Mouse (Mus musculus) neural tube, embryonic 15.5 days (tissue): Measurements from ENCODE around the gene Thg1l. TPM values are rescaled to one million over a fixed set of nuclear protein-coding genes. Genes with fewer than 3 reads are reported as not detected.

Experiments
- ATAC-seq: fragments of 200-750 bp; cut with Nextera tagmentation; 2 replicates; pipeline ENCODE4 v1.8.0; 2017; ENCODE audit warnings: mild to moderate bottlenecking, moderate TSS enrichment, moderate library complexity; ENCODE audit not compliant: low FRiP score
- H3K27ac ChIP-seq: fragments of 300-500 bp; sonication (generic); replicated peaks from 2 replicates; pipeline ENCODE4 v1.5.1; 2015; ENCODE audit warnings: mild to moderate bottlenecking, inconsistent platforms
- H3K27me3 ChIP-seq: fragments of 300-500 bp; sonication (generic); replicated peaks from 2 replicates; pipeline ENCODE4 v1.6.1; 2015; ENCODE audit warnings: inconsistent platforms
- H3K36me3 ChIP-seq: fragments of 300-500 bp; sonication (generic); 2 replicates; pipeline ENCODE4 v1.6.1; 2015; ENCODE audit warnings: inconsistent platforms
- H3K4me1 ChIP-seq: fragments of 300-500 bp; sonication (generic); 2 replicates; pipeline ENCODE4 v1.6.1; 2015; ENCODE audit warnings: inconsistent platforms
- H3K4me2 ChIP-seq: fragments of 300-500 bp; sonication (generic); 2 replicates; pipeline ENCODE4 v1.6.1; 2015; ENCODE audit warnings: inconsistent platforms, mild to moderate bottlenecking, moderate library complexity
- H3K4me3 ChIP-seq: fragments of 300-500 bp; sonication (generic); replicated peaks from 2 replicates; pipeline ENCODE4 v1.5.1; 2015; ENCODE audit warnings: mild to moderate bottlenecking, inconsistent platforms
- H3K9ac ChIP-seq: fragments of 300-500 bp; sonication (generic); replicated peaks from 2 replicates; pipeline ENCODE4 v1.6.1; 2015; ENCODE audit warnings: mild to moderate bottlenecking, inconsistent platforms
- H3K9me3 ChIP-seq: fragments of 300-500 bp; sonication (generic); replicated peaks from 2 replicates; pipeline ENCODE4 v1.6.1; 2016; ENCODE audit warnings: inconsistent platforms
- WGBS: fragments of 180-500 bp; shearing (Covaris S2); methylation state at CpG from one replicate; pipeline ENCODE4 v1.1.7; 2015; ENCODE audit warnings: mixed read lengths; 5-methylcytosine and 5-hydroxymethylcytosine counted together
- polyA plus RNA-seq: library from polyadenylated mRNA; unstranded; fragments of >200 nt; fragmentation: Nextera tagmentation; extraction: Ambion mirVana; gene quantifications from 2 replicates; pipeline ENCODE4 v1.2.1, GENCODE M21; 2015

The Thg1l gene
- polyA plus RNA-seq, 1 experiment from 2014 or later: 9.4 TPM

DNA sequence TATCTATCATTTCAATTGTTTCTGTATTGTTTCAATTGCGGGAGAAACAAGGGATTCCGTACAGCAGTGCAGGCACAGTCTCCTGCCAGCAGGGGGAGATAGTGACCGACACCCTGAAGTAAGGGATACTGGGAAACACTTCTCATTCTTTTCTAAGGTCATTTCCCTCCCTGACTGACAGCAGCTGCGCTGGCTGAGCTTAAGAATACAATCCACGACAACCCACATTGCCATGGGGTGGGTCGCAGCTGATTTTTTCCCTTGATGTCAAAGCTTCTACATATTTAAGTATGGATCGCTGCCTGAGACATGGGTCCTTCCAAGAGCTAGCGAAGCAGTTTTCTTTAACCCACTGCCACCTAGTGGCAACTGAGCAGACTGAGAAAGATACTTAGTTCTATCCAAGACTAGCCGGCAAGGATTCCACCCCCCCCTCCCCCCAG, 28.6 kb downstream of the Thg1l start:
- ATAC-seq: peak; percentile 86
- peak overlapping the region; percentile 70 for H3K27ac ChIP-seq
- H3K9ac ChIP-seq: peak overlapping the region; percentile 48; the same call in 1 of the 2 replicates
- under 1% methylated on average over 9 of the region's 9 CpGs for WGBS
- peak overlapping the region; percentile 63 for H3K4me2 ChIP-seq
- peak overlapping the region; percentile 40 for H3K4me3 ChIP-seq
- peaks cover 15% of the 10 kb centered on the region for H3K36me3 ChIP-seq
- H3K4me1 ChIP-seq: peaks cover 4% of the 10 kb centered on the region
- H3K9me3 ChIP-seq: no peaks in the 10 kb centered on the region
- H3K27me3 ChIP-seq: no peaks in the 10 kb centered on the region

DNA sequence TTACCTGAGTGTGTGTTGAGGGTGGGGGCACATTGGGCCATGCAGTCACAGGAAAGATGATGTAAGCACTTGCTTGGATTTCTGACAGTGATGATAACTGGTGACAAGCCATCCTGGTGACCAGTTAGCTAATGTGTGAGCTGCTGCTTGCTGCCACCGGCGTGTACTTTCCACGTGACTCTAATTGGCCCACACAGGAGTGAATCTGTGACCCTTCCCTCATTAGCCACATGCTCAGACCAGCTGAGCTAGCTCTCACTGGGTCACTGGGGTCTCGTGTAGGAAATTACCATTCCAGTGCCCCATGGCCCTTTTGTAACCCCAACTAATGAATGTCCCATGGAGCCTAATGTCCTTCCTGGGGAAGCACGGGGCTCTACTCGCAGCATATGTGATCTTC, 29.9 kb downstream of the Thg1l start:
- Histone ChIP-seq H3K4me2 (no peak overlapping the region), H3K4me1 (peaks cover 13% of the 10 kb centered on the region), H3K27me3 (no peaks in the 10 kb centered on the region), H3K9me3 (no peaks in the 10 kb centered on the region), H3K4me3 (no peak overlapping the region), H3K36me3 (peaks cover 15% of the 10 kb centered on the region), H3K9ac (no peak overlapping the region), H3K27ac (no peak overlapping the region)
- 0 out of 2 replicates have a peak, but pooled peaks have one; percentile 25 for ATAC-seq
- 29% methylated on average over 6 of the region's 6 CpGs for WGBS

DNA sequence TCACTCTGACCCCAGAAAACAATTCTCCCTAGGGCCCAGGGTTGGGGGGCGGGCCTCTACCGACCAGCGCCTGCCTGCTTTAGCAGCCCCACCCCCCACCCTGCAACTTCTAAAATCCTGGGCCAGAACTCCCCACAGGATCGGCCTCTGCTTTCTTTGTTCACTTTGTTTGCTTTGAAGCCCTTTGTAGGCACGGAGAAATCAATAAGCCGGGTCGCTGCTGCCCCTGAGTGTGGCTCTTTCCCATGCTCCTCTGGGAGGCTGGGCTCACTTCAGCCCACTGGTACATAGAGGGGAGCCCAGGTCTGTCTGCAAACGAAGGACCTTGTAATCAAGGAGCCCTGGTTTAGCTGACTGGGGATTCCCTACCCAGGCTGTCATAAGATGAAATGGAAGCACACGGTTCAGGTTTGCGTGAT, 33.8 kb downstream of the Thg1l start:
- Histone ChIP-seq H3K4me1 (peaks cover 15% of the 10 kb centered on the region), H3K27ac (peak overlapping the region; percentile 69), H3K27me3 (no peaks in the 10 kb centered on the region), H3K9me3 (no peaks in the 10 kb centered on the region), H3K9ac (no peak overlapping the region), H3K4me3 (no peak overlapping the region), H3K4me2 (peak overlapping the region; percentile 37), H3K36me3 (no peaks in the 10 kb centered on the region)
- ATAC-seq: peak; percentile 48
- 5% methylated on average over 10 of the region's 10 CpGs for WGBS

DNA sequence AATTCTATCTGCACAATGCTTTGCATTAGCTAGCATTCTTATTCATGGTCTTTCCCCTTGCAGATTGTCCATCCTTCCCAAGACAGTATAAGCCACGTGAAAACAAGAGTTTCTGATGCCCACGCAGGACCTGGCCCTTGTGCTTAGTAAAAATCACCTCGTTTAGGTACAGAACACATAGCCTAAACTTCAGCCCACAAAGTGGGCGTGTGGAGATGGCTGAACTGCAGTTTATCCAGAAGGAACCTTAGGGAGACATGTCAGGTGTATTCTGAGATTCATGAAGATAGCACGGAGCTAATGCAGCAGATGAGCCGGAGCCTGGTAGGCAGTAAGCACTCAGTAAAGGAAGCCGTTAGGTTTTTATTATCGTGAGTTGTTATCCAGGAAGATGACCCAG, 34.3 kb downstream of the Thg1l start:
- H3K9me3 ChIP-seq: no peaks in the 10 kb centered on the region
- no peaks in the 10 kb centered on the region for H3K36me3 ChIP-seq
- WGBS: 32% methylated on average over 8 of the region's 8 CpGs
- no peak overlapping the region for H3K9ac ChIP-seq
- no peak overlapping the region for H3K4me3 ChIP-seq
- H3K4me1 ChIP-seq: peaks cover 12% of the 10 kb centered on the region
- peak overlapping the region; percentile 69 for H3K27ac ChIP-seq
- peak; percentile 13; the same call in 1 of the 2 replicates for ATAC-seq
- H3K4me2 ChIP-seq: peak overlapping the region; percentile 37
- H3K27me3 ChIP-seq: no peaks in the 10 kb centered on the region

DNA sequence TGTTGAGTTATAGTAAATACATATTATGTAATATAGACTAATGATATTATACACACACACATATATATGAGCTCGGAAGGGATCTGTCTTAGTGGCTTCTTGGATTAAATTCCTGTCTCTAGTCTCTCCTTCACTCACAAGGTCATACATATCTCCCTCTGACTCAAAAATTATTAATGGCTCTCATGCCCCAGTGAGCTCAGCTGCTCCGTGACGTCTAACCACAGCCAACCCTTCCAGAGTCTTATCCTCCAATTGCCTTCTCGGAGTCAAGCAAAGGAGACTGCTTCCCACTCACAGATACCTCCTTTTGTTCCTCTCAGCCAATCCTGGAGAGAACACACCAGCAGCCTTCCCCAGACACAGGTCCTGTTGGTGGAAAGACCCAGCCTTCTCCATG, 36.5 kb downstream of the Thg1l start:
- Histone ChIP-seq H3K4me2 (no peak overlapping the region), H3K9ac (no peak overlapping the region), H3K27me3 (no peaks in the 10 kb centered on the region), H3K36me3 (no peaks in the 10 kb centered on the region), H3K27ac (no peak overlapping the region), H3K4me1 (peaks cover 12% of the 10 kb centered on the region), H3K9me3 (no peaks in the 10 kb centered on the region), H3K4me3 (no peak overlapping the region)
- ATAC-seq: no peak
- WGBS: 57% methylated on average over 4 of the region's 4 CpGs

DNA sequence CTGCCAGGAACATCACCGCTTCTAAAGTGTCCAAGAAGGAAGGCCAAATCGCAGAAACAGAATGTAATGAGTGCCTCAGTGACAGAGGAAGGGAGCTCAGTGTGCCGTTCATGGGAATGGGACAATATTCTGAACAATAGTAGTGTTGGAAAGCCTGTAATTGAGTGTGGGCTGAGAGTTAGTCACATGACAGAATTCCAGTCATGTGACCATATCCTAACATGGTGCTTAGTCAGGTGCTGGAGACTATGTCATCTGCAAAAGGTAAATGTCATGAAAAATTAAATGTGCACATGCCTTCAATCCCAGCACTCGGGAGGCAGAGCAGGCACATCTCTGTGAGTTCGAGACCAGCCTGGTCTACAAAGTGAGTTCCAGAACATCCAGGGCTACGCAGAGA, 37.3 kb downstream of the Thg1l start:
- Histone ChIP-seq H3K4me3 (no peak overlapping the region), H3K27ac (no peak overlapping the region), H3K27me3 (no peaks in the 10 kb centered on the region), H3K4me1 (peaks cover 12% of the 10 kb centered on the region), H3K36me3 (no peaks in the 10 kb centered on the region), H3K9ac (no peak overlapping the region), H3K4me2 (no peak overlapping the region), H3K9me3 (no peaks in the 10 kb centered on the region)
- WGBS: 93% methylated on average over 6 of the region's 6 CpGs
- ATAC-seq: no peak

DNA sequence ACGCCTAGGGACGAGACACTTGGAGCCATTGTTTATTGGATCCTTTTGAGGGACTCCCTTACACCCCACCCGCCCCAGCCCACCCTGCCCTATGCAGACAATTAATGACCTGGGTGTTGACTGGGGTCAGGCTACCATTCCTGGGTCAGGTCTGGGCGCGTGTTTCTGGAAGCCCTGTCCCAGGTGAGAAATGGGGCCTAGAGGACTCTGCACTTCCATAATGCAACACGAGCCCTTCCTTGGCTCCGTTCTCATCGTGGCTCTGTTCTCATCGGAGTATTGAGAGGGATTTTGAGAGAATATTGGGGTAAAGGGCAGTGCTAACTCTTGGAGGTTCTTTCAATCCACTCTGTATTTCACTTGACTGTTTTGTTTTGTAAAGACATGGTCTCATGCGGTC, 39.1 kb downstream of the Thg1l start:
- no peak overlapping the region for H3K9ac ChIP-seq
- no peak for ATAC-seq
- H3K36me3 ChIP-seq: peaks cover 8% of the 10 kb centered on the region; the same call in 1 of the 2 replicates
- H3K27me3 ChIP-seq: no peaks in the 10 kb centered on the region
- no peak overlapping the region for H3K27ac ChIP-seq
- H3K4me3 ChIP-seq: no peak overlapping the region
- no peak overlapping the region for H3K4me2 ChIP-seq
- 88% methylated on average over 10 of the region's 10 CpGs for WGBS
- peaks cover 6% of the 10 kb centered on the region for H3K4me1 ChIP-seq
- H3K9me3 ChIP-seq: no peaks in the 10 kb centered on the region

DNA sequence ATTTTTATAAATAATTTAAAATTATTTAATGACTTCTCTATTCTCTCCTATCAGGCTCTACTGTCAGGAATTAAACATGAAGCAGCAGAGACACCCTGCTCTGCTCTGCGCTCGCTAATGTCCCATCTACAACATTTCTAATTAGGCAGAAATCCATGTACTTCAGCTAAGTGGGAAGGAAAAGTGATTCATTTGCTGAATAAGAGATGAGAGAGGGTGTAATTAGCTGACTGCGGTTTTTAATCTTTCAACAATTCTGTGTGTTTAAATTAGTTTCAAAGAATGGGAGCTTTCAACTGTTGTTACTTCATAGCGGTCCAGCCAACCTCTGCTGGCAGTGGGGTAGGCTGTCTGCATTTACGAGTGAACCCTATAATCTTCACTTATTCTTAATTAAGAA, 44.6 kb downstream of the Thg1l start:
- Histone ChIP-seq H3K27ac (0 out of 2 replicates have a peak overlapping the region, but pooled peaks have one; percentile 9), H3K9me3 (no peaks in the 10 kb centered on the region), H3K36me3 (peaks cover 46% of the 10 kb centered on the region), H3K27me3 (no peaks in the 10 kb centered on the region), H3K4me3 (no peak overlapping the region), H3K9ac (no peak overlapping the region), H3K4me1 (no peaks in the 10 kb centered on the region), H3K4me2 (no peak overlapping the region)
- peak; percentile 69; the same call in 1 of the 2 replicates for ATAC-seq
- 60% methylated on average over 5 of the region's 5 CpGs for WGBS

DNA sequence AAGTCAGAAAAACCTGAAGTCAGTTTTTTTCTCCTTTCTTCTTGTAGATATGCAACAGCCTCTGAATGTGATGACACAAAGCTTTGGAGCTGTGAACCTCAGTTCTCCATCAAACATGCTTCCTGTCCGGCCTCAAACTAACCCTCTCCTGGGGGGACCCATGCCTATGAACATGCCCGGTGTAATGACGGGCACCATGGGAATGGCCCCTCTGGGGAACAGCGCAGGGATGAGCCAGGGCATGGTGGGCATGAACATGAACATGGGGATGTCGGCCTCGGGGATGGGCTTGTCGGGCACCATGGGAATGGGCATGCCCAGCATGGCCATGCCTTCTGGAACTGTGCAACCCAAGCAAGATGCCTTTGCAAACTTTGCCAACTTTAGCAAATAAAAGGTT, 46.4 kb downstream of the Thg1l start:
- Histone ChIP-seq H3K4me2 (no peak overlapping the region), H3K36me3 (peaks cover 52% of the 10 kb centered on the region), H3K27ac (no peak overlapping the region), H3K9ac (no peak overlapping the region), H3K9me3 (no peaks in the 10 kb centered on the region), H3K27me3 (no peaks in the 10 kb centered on the region), H3K4me1 (no peaks in the 10 kb centered on the region), H3K4me3 (no peak overlapping the region)
- WGBS: 97% methylated on average over 7 of the region's 7 CpGs
- no peak for ATAC-seq

DNA sequence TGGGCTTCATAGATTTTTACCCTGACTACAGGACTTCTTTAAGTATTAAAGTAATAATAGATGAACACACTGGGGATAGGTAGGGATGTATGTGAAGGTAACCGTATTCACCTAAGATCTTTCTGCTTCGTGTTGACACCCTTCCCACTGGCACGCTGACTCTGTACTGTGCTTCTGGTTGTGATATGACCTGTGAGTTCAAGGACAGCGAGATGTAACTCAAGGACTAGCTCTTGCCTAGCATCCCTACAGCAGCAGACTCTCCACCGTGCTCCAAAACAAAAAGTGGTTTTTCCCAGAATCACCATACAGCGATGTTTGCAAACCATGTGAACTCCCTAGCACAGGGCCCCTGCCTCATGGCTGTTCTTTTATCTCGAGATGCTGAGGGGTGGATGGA, 47.2 kb downstream of the Thg1l start:
- no peak for ATAC-seq
- Histone ChIP-seq H3K9ac (no peak overlapping the region), H3K4me2 (no peak overlapping the region), H3K27me3 (no peaks in the 10 kb centered on the region), H3K4me1 (no peaks in the 10 kb centered on the region), H3K27ac (no peak overlapping the region), H3K9me3 (no peaks in the 10 kb centered on the region), H3K36me3 (peaks cover 56% of the 10 kb centered on the region), H3K4me3 (no peak overlapping the region)
- WGBS: 97% methylated on average over 7 of the region's 7 CpGs

DNA sequence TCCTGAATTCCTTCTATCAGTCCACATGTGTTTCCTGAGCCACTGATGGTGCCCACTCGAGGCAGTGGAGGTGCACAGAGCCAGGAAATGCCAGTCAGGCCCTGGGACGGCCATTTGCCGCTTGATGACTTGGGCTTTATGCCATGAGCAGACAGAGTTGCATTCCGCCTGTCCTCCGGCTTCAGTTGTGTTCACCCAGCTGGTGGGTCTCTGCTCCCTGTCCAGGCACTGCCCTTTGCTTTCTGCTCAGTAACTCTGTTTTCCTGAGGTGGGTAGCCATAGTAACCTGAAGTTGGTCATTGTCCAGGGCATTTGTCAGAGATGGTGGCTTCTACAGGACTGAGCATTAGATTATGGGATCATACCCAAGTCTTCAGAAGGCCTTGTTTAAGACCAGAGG, 48.0 kb downstream of the Thg1l start:
- Histone ChIP-seq H3K4me2 (no peak overlapping the region), H3K27me3 (no peaks in the 10 kb centered on the region), H3K4me1 (no peaks in the 10 kb centered on the region), H3K4me3 (no peak overlapping the region), H3K9ac (no peak overlapping the region), H3K36me3 (peaks cover 56% of the 10 kb centered on the region), H3K27ac (no peak overlapping the region), H3K9me3 (no peaks in the 10 kb centered on the region)
- WGBS: 82% methylated on average over 5 of the region's 5 CpGs
- ATAC-seq: no peak

DNA sequence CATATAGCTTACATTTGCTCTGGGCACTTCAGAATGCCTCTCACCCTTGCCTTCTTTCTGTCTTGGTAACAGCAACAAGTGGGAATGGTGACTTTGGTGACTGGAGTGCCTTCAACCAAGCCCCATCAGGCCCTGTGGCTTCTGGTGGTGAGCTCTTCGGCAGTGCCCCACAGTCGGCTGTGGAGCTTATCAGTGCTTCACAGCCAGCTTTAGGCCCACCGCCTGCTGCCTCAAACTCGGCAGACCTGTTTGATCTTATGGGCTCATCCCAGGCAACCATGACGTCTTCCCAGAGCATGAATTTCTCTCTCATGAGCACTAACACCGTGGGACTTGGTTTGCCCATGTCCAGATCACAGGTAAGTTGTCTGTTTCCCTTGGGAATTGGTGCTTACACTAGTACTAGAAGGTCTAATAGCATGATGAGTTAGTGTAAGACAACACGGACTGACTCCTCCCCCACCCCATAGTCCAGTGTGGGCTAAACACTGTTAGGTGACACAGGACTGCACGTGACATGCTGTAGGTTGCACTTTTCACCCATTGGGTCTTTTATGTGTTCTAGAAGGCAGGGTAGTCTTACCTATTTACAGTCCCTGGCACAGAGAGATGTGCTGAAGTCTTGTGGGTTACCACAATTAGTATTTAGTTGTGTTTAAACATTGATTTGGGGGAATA, 49.0 kb downstream of the Thg1l start:
- Histone ChIP-seq H3K36me3 (peaks cover 48% of the 10 kb centered on the region), H3K9ac (no peak overlapping the region), H3K27me3 (no peaks in the 10 kb centered on the region), H3K9me3 (no peaks in the 10 kb centered on the region), H3K4me2 (no peak overlapping the region), H3K4me3 (no peak overlapping the region), H3K27ac (no peak overlapping the region), H3K4me1 (no peaks in the 10 kb centered on the region)
- 92% methylated on average over 8 of the region's 8 CpGs for WGBS
- ATAC-seq: no peak
